Mouse (Mus musculus): ENCODE results near the gene Atg7. TPM values are rescaled to one million over a fixed set of nuclear protein-coding genes. Genes with fewer than 3 reads are reported as not detected.

The Atg7 gene
- polyA plus RNA-seq, 1 experiment = 18.7 TPM

- no peak for TF ChIP-seq CEBPB (IDR thresholded peaks at IDR 0.05; ENCODE audit: insufficient read depth, poor library complexity, severe bottlenecking)
- TF ChIP-seq MYOG (IDR thresholded peaks at IDR 0.05; ENCODE audit: control insufficient read depth in 1 of 3, insufficient read depth in 1 of 3, insufficient read length in 2 of 3, low read depth in 2 of 3) = no peak
- TF ChIP-seq POLR2AphosphoS2 (IDR thresholded peaks at IDR 0.05; ENCODE audit: insufficient read length, low read depth) = no peak
- no peak for TF ChIP-seq SRF (IDR thresholded peaks at IDR 0.05; ENCODE audit: control insufficient read depth, insufficient read length, low read depth)
- no peak for TF ChIP-seq E2F4 (IDR thresholded peaks at IDR 0.05; ENCODE audit: insufficient read depth)
- no peak for TF ChIP-seq POLR2A (IDR thresholded peaks at IDR 0.05; ENCODE audit: insufficient read length, low read depth)
- TF ChIP-seq TCF3 (IDR thresholded peaks at IDR 0.05; ENCODE audit: insufficient read length, low read depth) = no peak
- no peak for TF ChIP-seq USF1 (IDR thresholded peaks at IDR 0.05; ENCODE audit: low read depth)
- TF ChIP-seq REST (IDR thresholded peaks at IDR 0.05; ENCODE audit: insufficient read depth, insufficient read length) = no peak
- TF ChIP-seq MAX (IDR thresholded peaks at IDR 0.05; ENCODE audit: low read depth) = no peak
- TF ChIP-seq MYOD1 (IDR thresholded peaks at IDR 0.05; ENCODE audit: control insufficient read depth in 1 of 3, insufficient read length in 2 of 3, low read depth in 2 of 3) = no peak
- TF ChIP-seq TCF12 (IDR thresholded peaks at IDR 0.05; ENCODE audit: insufficient read depth, poor library complexity, severe bottlenecking) = no peak
- Histone ChIP-seq H3K4me3 (no peak overlapping the region), H3ac (ENCODE audit: control insufficient read depth, insufficient read length) (no peak overlapping the region), H3K4me2 (ENCODE audit: low read depth) (no peak overlapping the region), H3K79me2 (ENCODE audit: control insufficient read depth, insufficient read depth) (no peaks in the 10 kb centered on the region), H3K27me3 (ENCODE audit: control insufficient read depth, insufficient read depth, insufficient read length) (no peaks in the 10 kb centered on the region), H3K36me3 (ENCODE audit: control insufficient read depth, insufficient read depth) (no peaks in the 10 kb centered on the region)
Measured at GRCm38 (mm10) chr6:114790084-114790483, 147.2 kb downstream of the Atg7 start.

GRCm38 (mm10) chr6:114790902-114791301, 148.0 kb downstream of the Atg7 start:
- TF ChIP-seq TCF3 (IDR thresholded peaks at IDR 0.05; ENCODE audit: insufficient read length, low read depth) = no peak
- TF ChIP-seq CEBPB (IDR thresholded peaks at IDR 0.05; ENCODE audit: insufficient read depth, poor library complexity, severe bottlenecking) = no peak
- TF ChIP-seq SRF (IDR thresholded peaks at IDR 0.05; ENCODE audit: control insufficient read depth, insufficient read length, low read depth) = no peak
- no peak for TF ChIP-seq MYOG (IDR thresholded peaks at IDR 0.05; ENCODE audit: control insufficient read depth in 1 of 3, insufficient read depth in 1 of 3, insufficient read length in 2 of 3, low read depth in 2 of 3)
- TF ChIP-seq REST (IDR thresholded peaks at IDR 0.05; ENCODE audit: insufficient read depth, insufficient read length) = no peak
- TF ChIP-seq E2F4 (IDR thresholded peaks at IDR 0.05; ENCODE audit: insufficient read depth) = no peak
- TF ChIP-seq POLR2A (IDR thresholded peaks at IDR 0.05; ENCODE audit: insufficient read length, low read depth) = no peak
- TF ChIP-seq MYOD1 (IDR thresholded peaks at IDR 0.05; ENCODE audit: control insufficient read depth in 1 of 3, insufficient read length in 2 of 3, low read depth in 2 of 3) = no peak
- no peak for TF ChIP-seq POLR2AphosphoS2 (IDR thresholded peaks at IDR 0.05; ENCODE audit: insufficient read length, low read depth)
- TF ChIP-seq MAX (IDR thresholded peaks at IDR 0.05; ENCODE audit: low read depth) = no peak
- TF ChIP-seq TCF12 (IDR thresholded peaks at IDR 0.05; ENCODE audit: insufficient read depth, poor library complexity, severe bottlenecking) = no peak
- no peak for TF ChIP-seq USF1 (IDR thresholded peaks at IDR 0.05; ENCODE audit: low read depth)
- no peaks in the 10 kb centered on the region for H3K27me3 ChIP-seq (ENCODE audit: control insufficient read depth, insufficient read depth, insufficient read length)
- no peak overlapping the region for H3K4me2 ChIP-seq (ENCODE audit: low read depth)
- H3K4me3 ChIP-seq = no peak overlapping the region
- no peaks in the 10 kb centered on the region for H3K36me3 ChIP-seq (ENCODE audit: control insufficient read depth, insufficient read depth)
- no peak overlapping the region for H3ac ChIP-seq (ENCODE audit: control insufficient read depth, insufficient read length)
- H3K79me2 ChIP-seq (ENCODE audit: control insufficient read depth, insufficient read depth) = no peaks in the 10 kb centered on the region

- no peak overlapping the region for H3K4me2 ChIP-seq (ENCODE audit: low read depth)
- no peak overlapping the region for H3K4me3 ChIP-seq
- H3K79me2 ChIP-seq (ENCODE audit: control insufficient read depth, insufficient read depth) = no peaks in the 10 kb centered on the region
- TF ChIP-seq MAX (IDR thresholded peaks at IDR 0.05; ENCODE audit: low read depth) (no peak), REST (IDR thresholded peaks at IDR 0.05; ENCODE audit: insufficient read depth, insufficient read length) (no peak), CEBPB (IDR thresholded peaks at IDR 0.05; ENCODE audit: insufficient read depth, poor library complexity, severe bottlenecking) (no peak), SRF (IDR thresholded peaks at IDR 0.05; ENCODE audit: control insufficient read depth, insufficient read length, low read depth) (no peak)
- no peaks in the 10 kb centered on the region for H3K27me3 ChIP-seq (ENCODE audit: control insufficient read depth, insufficient read depth, insufficient read length)
- no peaks in the 10 kb centered on the region for H3K36me3 ChIP-seq (ENCODE audit: control insufficient read depth, insufficient read depth)
- no peak overlapping the region for H3ac ChIP-seq (ENCODE audit: control insufficient read depth, insufficient read length)
Measured at GRCm38 (mm10) chr6:114791846-114792245, 148.9 kb downstream of the Atg7 start.

- no peaks in the 10 kb centered on the region for H3K36me3 ChIP-seq (ENCODE audit: control insufficient read depth, insufficient read depth)
- no peak overlapping the region for H3K4me3 ChIP-seq
- H3ac ChIP-seq (ENCODE audit: control insufficient read depth, insufficient read length) = no peak overlapping the region
- no peaks in the 10 kb centered on the region for H3K27me3 ChIP-seq (ENCODE audit: control insufficient read depth, insufficient read depth, insufficient read length)
- H3K4me2 ChIP-seq (ENCODE audit: low read depth) = peak overlapping the region; percentile 58
- TF ChIP-seq MAX (IDR thresholded peaks at IDR 0.05; ENCODE audit: low read depth) = no peak
- TF ChIP-seq POLR2A (IDR thresholded peaks at IDR 0.05; ENCODE audit: insufficient read length, low read depth) = no peak
- TF ChIP-seq MYOD1 (IDR thresholded peaks at IDR 0.05; ENCODE audit: control insufficient read depth in 1 of 3, insufficient read length in 2 of 3, low read depth in 2 of 3) = no peak
- no peak for TF ChIP-seq USF1 (IDR thresholded peaks at IDR 0.05; ENCODE audit: low read depth)
- no peak for TF ChIP-seq REST (IDR thresholded peaks at IDR 0.05; ENCODE audit: insufficient read depth, insufficient read length)
- TF ChIP-seq SRF (IDR thresholded peaks at IDR 0.05; ENCODE audit: control insufficient read depth, insufficient read length, low read depth) = no peak
- TF ChIP-seq POLR2AphosphoS2 (IDR thresholded peaks at IDR 0.05; ENCODE audit: insufficient read length, low read depth) = no peak
- no peak for TF ChIP-seq CEBPB (IDR thresholded peaks at IDR 0.05; ENCODE audit: insufficient read depth, poor library complexity, severe bottlenecking)
- no peak for TF ChIP-seq MYOG (IDR thresholded peaks at IDR 0.05; ENCODE audit: control insufficient read depth in 1 of 3, insufficient read depth in 1 of 3, insufficient read length in 2 of 3, low read depth in 2 of 3)
- H3K79me2 ChIP-seq (ENCODE audit: control insufficient read depth, insufficient read depth) = no peaks in the 10 kb centered on the region
Measured at GRCm38 (mm10) chr6:114794706-114795105, 151.8 kb downstream of the Atg7 start.

GRCm38 (mm10) chr6:114795706-114796325, 152.9 kb downstream of the Atg7 start:
- Histone ChIP-seq H3K4me3 (no peak overlapping the region), H3K36me3 (ENCODE audit: control insufficient read depth, insufficient read depth) (no peaks in the 10 kb centered on the region), H3K79me2 (ENCODE audit: control insufficient read depth, insufficient read depth) (no peaks in the 10 kb centered on the region), H3K4me2 (ENCODE audit: low read depth) (no peak overlapping the region), H3ac (ENCODE audit: control insufficient read depth, insufficient read length) (no peak overlapping the region), H3K27me3 (ENCODE audit: control insufficient read depth, insufficient read depth, insufficient read length) (no peaks in the 10 kb centered on the region)
- TF ChIP-seq POLR2AphosphoS2 (IDR thresholded peaks at IDR 0.05; ENCODE audit: insufficient read length, low read depth) (no peak), TCF3 (IDR thresholded peaks at IDR 0.05; ENCODE audit: insufficient read length, low read depth) (no peak), USF1 (IDR thresholded peaks at IDR 0.05; ENCODE audit: low read depth) (no peak), POLR2A (IDR thresholded peaks at IDR 0.05; ENCODE audit: insufficient read length, low read depth) (no peak), MAX (IDR thresholded peaks at IDR 0.05; ENCODE audit: low read depth) (no peak), MYOD1 (IDR thresholded peaks at IDR 0.05; ENCODE audit: control insufficient read depth in 1 of 3, insufficient read length in 2 of 3, low read depth in 2 of 3) (peak in 2 of 3 experiments; percentile 65 to 68), E2F4 (IDR thresholded peaks at IDR 0.05; ENCODE audit: insufficient read depth) (no peak), SRF (IDR thresholded peaks at IDR 0.05; ENCODE audit: control insufficient read depth, insufficient read length, low read depth) (no peak), TCF12 (IDR thresholded peaks at IDR 0.05; ENCODE audit: insufficient read depth, poor library complexity, severe bottlenecking) (no peak), REST (IDR thresholded peaks at IDR 0.05; ENCODE audit: insufficient read depth, insufficient read length) (no peak), CEBPB (IDR thresholded peaks at IDR 0.05; ENCODE audit: insufficient read depth, poor library complexity, severe bottlenecking) (no peak), MYOG (IDR thresholded peaks at IDR 0.05; ENCODE audit: control insufficient read depth in 1 of 3, insufficient read depth in 1 of 3, insufficient read length in 2 of 3, low read depth in 2 of 3) (peak in 1 of 3 experiments; percentile 63)

Measured in myocyte (in vitro differentiated cells).